Mouse (Mus musculus): ENCODE measurements at regions not wholly inside any gene's neighbourhood (a gene's known extent, or its start where the extent isn't known, plus 50 kb on each side); places are given as distances from the start of the nearest gene placed in this dataset.

- TF ChIP-seq CTCF (IDR thresholded peaks at IDR 0.05) (no peak), EP300 (IDR thresholded peaks at IDR 0.05) (no peak)
- H3K9ac ChIP-seq (replicated peaks; ENCODE audit: low read depth), result no peak overlapping the region
- H3K4me1 ChIP-seq (ENCODE audit: insufficient read depth, low read depth, low read length), result no peaks in the 10 kb centered on the region
- no peaks in the 10 kb centered on the region for H3K9me3 ChIP-seq (ENCODE audit: low read length)
- no peaks in the 10 kb centered on the region for H3K27me3 ChIP-seq (replicated peaks; ENCODE audit: insufficient read depth, low read length)
- 61% methylated on average over 4 of the region's 4 CpGs for WGBS
- DNase-seq (ENCODE audit: low spot score) (no peak), ATAC-seq (no peak)
- no peak overlapping the region for H3K4me2 ChIP-seq (replicated peaks; ENCODE audit: low read depth, low read length)
- H3K36me3 ChIP-seq (ENCODE audit: insufficient read depth, low read length), result no peaks in the 10 kb centered on the region
- H3K27ac ChIP-seq (ENCODE audit: low read length), result no peak overlapping the region
- no peak overlapping the region for H3K4me3 ChIP-seq (ENCODE audit: low read depth, low read length)
These were observed 1051.9 kb upstream of the Flrt2 start for GRCm38 (mm10) chr12:94640153-94640552.

GRCm38 (mm10) chr12:94645302-94645701 lies 1046.7 kb upstream of the Flrt2 start:
- 64% methylated on average over 2 of the region's 2 CpGs for WGBS
- no peak for TF ChIP-seq EP300 (IDR thresholded peaks at IDR 0.05)
- no peak for TF ChIP-seq CTCF (IDR thresholded peaks at IDR 0.05)

DNA sequence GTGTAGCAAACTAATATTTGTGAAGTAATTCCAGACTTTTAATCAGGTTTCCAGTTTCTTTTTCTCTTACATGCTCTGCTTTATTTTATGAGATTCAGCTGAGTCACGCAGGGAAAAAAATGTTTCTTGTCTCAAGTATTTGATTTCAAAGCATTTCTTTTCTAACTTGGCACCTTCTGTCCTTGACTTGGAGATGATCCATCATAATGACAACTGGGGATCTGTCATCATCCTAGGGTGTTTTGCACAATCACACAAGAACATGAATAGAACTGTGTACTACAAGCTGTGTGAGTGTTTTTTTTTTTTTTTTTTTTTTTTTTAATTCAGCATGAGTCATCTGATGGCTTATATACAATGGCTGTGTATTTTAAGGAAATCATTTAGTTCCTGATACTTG lies 1022.0 kb upstream of the Flrt2 start:
- TF ChIP-seq CTCF (IDR thresholded peaks at IDR 0.05) (no peak), EP300 (IDR thresholded peaks at IDR 0.05) (no peak)
- no peak overlapping the region for H3K4me3 ChIP-seq (ENCODE audit: low read depth, low read length)
- no peak overlapping the region for H3K4me2 ChIP-seq (replicated peaks; ENCODE audit: low read depth, low read length)
- peak; percentile 13 for DNase-seq (ENCODE audit: low spot score)
- H3K4me1 ChIP-seq (ENCODE audit: insufficient read depth, low read depth, low read length), result no peaks in the 10 kb centered on the region
- no peak overlapping the region for H3K9ac ChIP-seq (replicated peaks; ENCODE audit: low read depth)
- H3K27me3 ChIP-seq (replicated peaks; ENCODE audit: insufficient read depth, low read length), result no peaks in the 10 kb centered on the region
- WGBS, result 73% methylated on average over 1 of the region's 1 CpGs
- no peaks in the 10 kb centered on the region for H3K36me3 ChIP-seq (ENCODE audit: insufficient read depth, low read length)
- H3K27ac ChIP-seq (ENCODE audit: low read length), result no peak overlapping the region
- no peaks in the 10 kb centered on the region for H3K9me3 ChIP-seq (ENCODE audit: low read length)
- ATAC-seq, result no peak; the same call in 1 of the 2 replicates

More at GRCm38 (mm10) chr12:94645302-94645701, 1046.7 kb upstream of the Flrt2 start:
- no peaks in the 10 kb centered on the region for H3K36me3 ChIP-seq (ENCODE audit: insufficient read depth, low read length)
- H3K27me3 ChIP-seq (replicated peaks; ENCODE audit: insufficient read depth, low read length), result no peaks in the 10 kb centered on the region
- DNase-seq (ENCODE audit: low spot score) (no peak), ATAC-seq (peak; percentile 49)
- no peak overlapping the region for H3K9ac ChIP-seq (replicated peaks; ENCODE audit: low read depth)
- no peaks in the 10 kb centered on the region for H3K4me1 ChIP-seq (ENCODE audit: insufficient read depth, low read depth, low read length)
- no peak overlapping the region for H3K4me3 ChIP-seq (ENCODE audit: low read depth, low read length)
- H3K27ac ChIP-seq (ENCODE audit: low read length), result no peak overlapping the region
- H3K4me2 ChIP-seq (replicated peaks; ENCODE audit: low read depth, low read length), result no peak overlapping the region
- no peaks in the 10 kb centered on the region for H3K9me3 ChIP-seq (ENCODE audit: low read length)

DNA sequence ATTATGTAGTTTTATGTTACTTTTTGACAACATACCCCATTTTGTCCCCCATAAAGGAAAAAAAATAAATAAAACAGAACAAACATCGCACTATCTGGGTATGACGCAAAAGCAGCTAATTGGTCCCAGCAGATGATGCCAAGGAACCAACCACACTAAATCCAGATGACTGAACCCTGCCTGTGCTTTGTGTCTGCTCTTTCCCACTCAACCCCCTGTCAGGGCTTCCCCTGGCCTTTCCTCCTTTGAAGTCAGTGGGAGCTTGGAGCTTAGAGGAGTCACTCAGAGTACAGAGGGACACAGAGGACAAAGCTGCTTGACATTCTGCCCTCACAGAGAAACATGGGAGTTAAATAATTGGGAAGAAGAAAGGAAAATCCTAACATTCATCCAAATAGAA lies 1017.1 kb upstream of the Flrt2 start:
- no peak for ATAC-seq
- 78% methylated on average over 2 of the region's 2 CpGs for WGBS
- DNase-seq (ENCODE audit: low spot score), result no peak

GRCm38 (mm10) chr12:94691341-94692029 lies 1000.5 kb upstream of the Flrt2 start:
- H3K4me3 ChIP-seq (ENCODE audit: low read depth, low read length), result no peak overlapping the region
- H3K4me1 ChIP-seq (ENCODE audit: insufficient read depth, low read depth, low read length), result no peaks in the 10 kb centered on the region
- DNase-seq (ENCODE audit: low spot score) (no peak), ATAC-seq (no peak)
- no peak overlapping the region for H3K4me2 ChIP-seq (replicated peaks; ENCODE audit: low read depth, low read length)
- H3K36me3 ChIP-seq (ENCODE audit: insufficient read depth, low read length), result no peaks in the 10 kb centered on the region
- H3K27me3 ChIP-seq (replicated peaks; ENCODE audit: insufficient read depth, low read length), result no peaks in the 10 kb centered on the region
- no peaks in the 10 kb centered on the region for H3K9me3 ChIP-seq (ENCODE audit: low read length)
- 79% methylated on average over 2 of the region's 2 CpGs for WGBS
- no peak for TF ChIP-seq CTCF (IDR thresholded peaks at IDR 0.05)
- TF ChIP-seq EP300 (IDR thresholded peaks at IDR 0.05), result no peak
- no peak overlapping the region for H3K27ac ChIP-seq (ENCODE audit: low read length)
- H3K9ac ChIP-seq (replicated peaks; ENCODE audit: low read depth), result no peak overlapping the region

More for the DNA sequence above, 1017.1 kb upstream of the Flrt2 start:
- Histone ChIP-seq H3K4me1 (ENCODE audit: insufficient read depth, low read depth, low read length) (no peaks in the 10 kb centered on the region), H3K4me2 (replicated peaks; ENCODE audit: low read depth, low read length) (no peak overlapping the region), H3K9me3 (ENCODE audit: low read length) (no peaks in the 10 kb centered on the region), H3K36me3 (ENCODE audit: insufficient read depth, low read length) (no peaks in the 10 kb centered on the region), H3K27me3 (replicated peaks; ENCODE audit: insufficient read depth, low read length) (no peaks in the 10 kb centered on the region), H3K4me3 (ENCODE audit: low read depth, low read length) (no peak overlapping the region), H3K27ac (ENCODE audit: low read length) (no peak overlapping the region), H3K9ac (replicated peaks; ENCODE audit: low read depth) (no peak overlapping the region)
- TF ChIP-seq EP300 (IDR thresholded peaks at IDR 0.05) (no peak), CTCF (IDR thresholded peaks at IDR 0.05) (no peak)

- WGBS, result 58% methylated on average over 5 of the region's 5 CpGs
- no peaks in the 10 kb centered on the region for H3K4me1 ChIP-seq (ENCODE audit: insufficient read depth, low read depth, low read length)
- H3K4me3 ChIP-seq (ENCODE audit: low read depth, low read length), result no peak overlapping the region
- no peak for ATAC-seq
- DNase-seq (ENCODE audit: low spot score), result no peak
- TF ChIP-seq EP300 (IDR thresholded peaks at IDR 0.05) (no peak), CTCF (IDR thresholded peaks at IDR 0.05) (no peak)
- H3K27me3 ChIP-seq (replicated peaks; ENCODE audit: insufficient read depth, low read length), result no peaks in the 10 kb centered on the region
- H3K4me2 ChIP-seq (replicated peaks; ENCODE audit: low read depth, low read length), result no peak overlapping the region
- H3K36me3 ChIP-seq (ENCODE audit: insufficient read depth, low read length), result no peaks in the 10 kb centered on the region
- no peak overlapping the region for H3K9ac ChIP-seq (replicated peaks; ENCODE audit: low read depth)
- H3K27ac ChIP-seq (ENCODE audit: low read length), result no peak overlapping the region
- no peaks in the 10 kb centered on the region for H3K9me3 ChIP-seq (ENCODE audit: low read length)
These were observed 960.6 kb upstream of the Flrt2 start for GRCm38 (mm10) chr12:94731391-94731790.

Data from lung, postnatal 0 days (tissue).